In the genomic region with DNA sequence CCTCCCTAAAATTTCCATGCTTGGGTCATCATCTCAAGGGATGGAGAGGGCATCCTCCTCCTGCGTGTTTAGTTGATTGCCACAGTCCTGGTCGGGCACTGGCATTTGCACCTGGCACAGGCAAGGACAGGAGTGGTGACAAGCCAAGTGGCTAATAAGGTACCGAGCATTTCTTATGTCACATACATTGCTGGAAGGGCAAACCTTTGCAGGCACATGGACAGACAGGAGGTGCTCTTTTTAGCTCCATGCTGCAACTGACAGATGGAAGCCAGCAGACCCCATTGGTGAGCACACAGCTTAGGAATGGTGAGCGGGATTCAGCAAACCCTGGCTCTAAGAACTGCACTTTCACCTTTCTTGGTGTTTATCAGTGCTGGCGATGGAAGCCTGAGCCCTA, we compare ENCODE assay signal across 17 mouse cellular contexts. TPM values are rescaled to one million over a fixed set of nuclear protein-coding genes. Genes with fewer than 3 reads are reported as not detected.
DNase-seq lines count a peak whose midpoint lies in the region; ATAC-seq lines count a peak whose summit lies in the region.
"Had no signal": no experiment of that assay in that cellular context is flagged by ENCODE, and none has a peak within 500 bp of the region (broad histone marks: within the 10 kb centered on the region; RNA-seq: fewer than 3 reads in every experiment).

No protein-coding gene starts in this region.

- H3K9me3 ChIP-seq in forebrain, embryonic 16.5 days (ENCODE audit: control insufficient read depth, low read length), result no peaks in the 10 kb centered on the region
- H3K9me3 ChIP-seq in midbrain, embryonic 14.5 days (ENCODE audit: control insufficient read depth, low read length), result no peaks in the 10 kb centered on the region
- H3K9me3 ChIP-seq: embryonic facial prominence, embryonic 12.5 days had no signal

- peak overlapping the region; percentile 15 for H3K4me2 ChIP-seq in forebrain, embryonic 16.5 days (ENCODE audit: low read length)
- H3K4me2 ChIP-seq in midbrain, embryonic 14.5 days (ENCODE audit: low read length), result no peak overlapping the region
- H3K4me2 ChIP-seq: embryonic facial prominence, embryonic 12.5 days had no signal

- H3K27ac ChIP-seq in forebrain, embryonic 16.5 days (ENCODE audit: low read length), result peak overlapping the region; percentile 96
- H3K27ac ChIP-seq in midbrain, embryonic 14.5 days (replicated peaks; ENCODE audit: low read depth, low read length), result peak overlapping the region; percentile 73
- H3K27ac ChIP-seq: embryonic facial prominence, embryonic 12.5 days; left cerebral cortex, adult 2 months had no signal

- peaks cover 59% of the 10 kb centered on the region for H3K4me1 ChIP-seq in forebrain, embryonic 16.5 days (replicated peaks; ENCODE audit: control insufficient read depth, insufficient read depth, low read length)
- peaks cover 45% of the 10 kb centered on the region for H3K4me1 ChIP-seq in midbrain, embryonic 14.5 days (ENCODE audit: control insufficient read depth, insufficient read depth, low read length)

- H3K4me3 ChIP-seq in forebrain, embryonic 16.5 days (replicated peaks; ENCODE audit: low read length), result no peak overlapping the region
- no peak overlapping the region for H3K4me3 ChIP-seq in midbrain, embryonic 14.5 days (replicated peaks; ENCODE audit: low read depth, low read length)
- H3K4me3 ChIP-seq: embryonic facial prominence, embryonic 12.5 days; left cerebral cortex, adult 2 months had no signal

- H3K27me3 ChIP-seq in forebrain, embryonic 16.5 days (replicated peaks; ENCODE audit: control insufficient read depth, insufficient read depth, low read length), result no peaks in the 10 kb centered on the region
- no peaks in the 10 kb centered on the region; the same call in 1 of the 2 replicates for H3K27me3 ChIP-seq in midbrain, embryonic 14.5 days (ENCODE audit: control insufficient read depth, insufficient read depth, low read length)
- H3K27me3 ChIP-seq: embryonic facial prominence, embryonic 12.5 days; Patski had no signal

- WGBS in forebrain, embryonic 16.5 days, result 15% methylated on average over 5 of the region's 5 CpGs
- 35% methylated on average over 5 of the region's 5 CpGs for WGBS in midbrain, embryonic 14.5 days

- H3K9ac ChIP-seq in forebrain, embryonic 16.5 days (replicated peaks; ENCODE audit: low read depth, low read length), result no peak overlapping the region
- H3K9ac ChIP-seq in midbrain, embryonic 14.5 days (replicated peaks; ENCODE audit: low read length), result no peak overlapping the region
- H3K9ac ChIP-seq: embryonic facial prominence, embryonic 12.5 days had no signal

- H3K36me3 ChIP-seq in forebrain, embryonic 16.5 days (ENCODE audit: control insufficient read depth, insufficient read depth), result no peaks in the 10 kb centered on the region
- H3K36me3 ChIP-seq in midbrain, embryonic 14.5 days (ENCODE audit: control insufficient read depth, insufficient read depth, low read length), result no peaks in the 10 kb centered on the region
- H3K36me3 ChIP-seq: embryonic facial prominence, embryonic 12.5 days had no signal

- DNase-seq in cerebellum, postnatal 4 days (ENCODE audit: low spot score in 2 of 2), result no peak
- peak; percentile 81 for DNase-seq in cerebellum, adult 9-11 months
- DNase-seq in midbrain, embryonic 14.5 days, result no peak
- no peak for DNase-seq in spleen, postnatal 36 days (ENCODE audit: low spot score in 2 of 2)
- DNase-seq in urinary bladder, postnatal 14 days (ENCODE audit: low spot score), result no peak
- DNase-seq: adrenal gland, adult 2 months; heart, adult 11 months; heart, postnatal 10 days; kidney, adult 18-20 months; kidney, postnatal 36 days; liver had no signal

- peak; percentile 38; the same call in 1 of the 2 replicates for ATAC-seq in cerebellum, adult (ENCODE audit: insufficient number of reproducible peaks, low FRiP score, low TSS enrichment)
- peak; percentile 60 for ATAC-seq in forebrain, embryonic 16.5 days
- peak; percentile 9 for ATAC-seq in midbrain, embryonic 14.5 days (ENCODE audit: low FRiP score, low TSS enrichment)
- no peak for ATAC-seq in erythroblast, adult 5-6 weeks (replicated peaks; ENCODE audit: low FRiP score, poor library complexity, severe bottlenecking)
- ATAC-seq: Patski had no signal

RNA-seq across cellular contexts. Expression of gene Bfsp2, which starts 24.8 kb away (rescaled TPM):
- polyA plus RNA-seq in forebrain, embryonic 16.5 days (2015; fragmentation: Nextera tagmentation; extraction: Ambion mirVana), result 0.90 and 1.1 TPM in 2 replicates
- polyA plus RNA-seq in midbrain, embryonic 14.5 days (2014; fragmentation: Nextera tagmentation; extraction: Ambion mirVana), result 2.7 and 4.0 TPM in 2 replicates
- not detected in 2 replicates for total RNA-seq in erythroblast, adult 5-6 weeks (2015; ENCODE audit: low replicate concordance)
- total RNA-seq in erythroblast, adult 5-6 weeks (2017; ENCODE audit: low replicate concordance), result not detected in 2 replicates
- total RNA-seq: adrenal gland, adult 2 months had no signal
- polyA plus RNA-seq: adrenal gland, adult 2 months; Patski had no signal
